Mouse (Mus musculus) embryonic facial prominence, embryonic 10.5 days (tissue): ENCODE results near the gene Adam21. TPM values are rescaled to one million over a fixed set of nuclear protein-coding genes. Genes with fewer than 3 reads are reported as not detected.
"Not testable (repeated sequence)": the region's sequence is repeated elsewhere in the genome, so short reads cannot be mapped to it uniquely, and the experiment has no call there.

ENCODE experiments used
- DNase-seq: peaks from one replicate; pipeline ENCODE4 v3.0.0-alpha.2; 2017; ENCODE audit warnings: low spot score
- H3K27ac ChIP-seq: fragments of 300-500 bp; sonication (generic); replicated peaks from 2 replicates; pipeline ENCODE4 v1.5.1; 2016; ENCODE audit warnings: mild to moderate bottlenecking
- H3K27me3 ChIP-seq: fragments of 300-500 bp; sonication (generic); replicated peaks from 2 replicates; pipeline ENCODE4 v1.6.1; 2016; ENCODE audit warnings: low read depth, mild to moderate bottlenecking; ENCODE audit not compliant: poor library complexity, severe bottlenecking
- H3K36me3 ChIP-seq: fragments of 300-500 bp; sonication (generic); replicated peaks from 2 replicates; pipeline ENCODE4 v1.6.1; 2016; ENCODE audit warnings: mild to moderate bottlenecking, moderate library complexity
- H3K4me1 ChIP-seq: fragments of 300-500 bp; sonication (generic); 2 replicates; pipeline ENCODE4 v1.6.1; 2016
- H3K4me3 ChIP-seq: fragments of 300-500 bp; sonication (generic); 2 replicates; pipeline ENCODE4 v1.5.1; 2016; ENCODE audit warnings: mild to moderate bottlenecking, moderate library complexity
- H3K9me3 ChIP-seq: fragments of 300-500 bp; sonication (generic); 2 replicates; pipeline ENCODE4 v1.6.1; 2016; ENCODE audit warnings: mild to moderate bottlenecking
- WGBS: fragments of 180-500 bp; shearing (Covaris S2); methylation state at CpG from one replicate; pipeline ENCODE4 v1.1.7; 2016; 5-methylcytosine and 5-hydroxymethylcytosine counted together
- polyA plus RNA-seq: library from polyadenylated mRNA; unstranded; fragments of >200 nt; fragmentation: Nextera tagmentation; extraction: Ambion mirVana; gene quantifications from 2 replicates; pipeline ENCODE4 v1.2.1, GENCODE M21; 2016

Adam21 gene
- polyA plus RNA-seq, 1 experiment from 2014 or later: 0.36 TPM

- peak; percentile 88 for DNase-seq
- H3K27ac ChIP-seq: peak within 1 kb of the TSS; percentile 81
- under 1% methylated on average over 46 of the region's 46 CpGs for WGBS
- no peaks in the 10 kb centered on the region for H3K9me3 ChIP-seq
- H3K4me1 ChIP-seq: peaks cover 16% of the 10 kb centered on the region
- H3K4me3 ChIP-seq: peak within 1 kb of the TSS; percentile 87
- no peaks in the 10 kb centered on the region for H3K27me3 ChIP-seq
- H3K36me3 ChIP-seq: no peaks in the 10 kb centered on the region
These were observed 35.8 kb downstream of the Adam21 start, which contains the start of the genes Gm20498 and Synj2bp for GRCm38 (mm10) chr12:81532316-81533028. Gene Gm20498, minus strand, starts transcription at chr12:81532905. Gene Synj2bp, minus strand, starts transcription at chr12:81532911.

GRCm38 (mm10) chr12:81530587-81530986 lies 37.7 kb downstream of the Adam21 start:
- not testable (repeated sequence) for H3K27me3 ChIP-seq, H3K36me3 ChIP-seq, H3K9me3 ChIP-seq, H3K27ac ChIP-seq, H3K4me3 ChIP-seq
- DNase-seq: peak; percentile 9
- 70% methylated on average over 8 of the region's 8 CpGs for WGBS
- peaks cover 16% of the 10 kb centered on the region for H3K4me1 ChIP-seq

Other genes with a start within 250 kb of the Adam21 start
- 0.91 and 1.1 TPM in 2 replicates for gene Slc8a3, start 235.3 kb downstream of the Adam21 start, polyA plus RNA-seq
- 0.10 and 0.35 TPM in 2 replicates for gene Gm4787, start 189.0 kb downstream of the Adam21 start, polyA plus RNA-seq
- 0.70 and 0.89 TPM in 2 replicates for gene Adam4, start 146.5 kb downstream of the Adam21 start, polyA plus RNA-seq
- gene Cox16, start 83.3 kb downstream of the Adam21 start, polyA plus RNA-seq: 103 and 107 TPM in 2 replicates
- 29.8 and 32.3 TPM in 2 replicates for gene Gm20498, start 35.6 kb downstream of the Adam21 start, polyA plus RNA-seq
- gene Synj2bp, start 35.6 kb downstream of the Adam21 start, polyA plus RNA-seq: 35.3 and 35.9 TPM in 2 replicates
- gene Med6, start 26.5 kb upstream of the Adam21 start, polyA plus RNA-seq: 88.4 and 90.9 TPM in 2 replicates
- gene Ttc9, start 62.8 kb upstream of the Adam21 start, polyA plus RNA-seq: 1.2 and 1.6 TPM in 2 replicates
- 0.96 and 1.5 TPM in 2 replicates for gene Map3k9, start 212.7 kb upstream of the Adam21 start, polyA plus RNA-seq